Mouse (Mus musculus) urinary bladder, postnatal 10 days (tissue): ENCODE measurements around the gene Inpp5f.
"Not testable (repeated sequence)": the region's sequence is repeated elsewhere in the genome, so short reads cannot be mapped to it uniquely, and the experiment has no call there.

Experiments
- DNase-seq: peaks from one replicate; pipeline ENCODE4 v3.0.0; 2022; ENCODE audit warnings: low spot score

Inpp5f gene

GRCm38 (mm10) chr7:128664861-128665377 lies 53.8 kb downstream of the Inpp5f start:
- no peak for DNase-seq

- no peak for DNase-seq
These were observed 56.7 kb downstream of the Inpp5f start for GRCm38 (mm10) chr7:128667788-128668187.

- DNase-seq: no peak
These were observed 57.7 kb downstream of the Inpp5f start for GRCm38 (mm10) chr7:128668831-128669230.

GRCm38 (mm10) chr7:128671952-128672351 lies 60.8 kb downstream of the Inpp5f start:
- DNase-seq: no peak

- no peak for DNase-seq
These were observed 61.4 kb downstream of the Inpp5f start for GRCm38 (mm10) chr7:128672408-128673010.

GRCm38 (mm10) chr7:128678546-128678945 lies 67.4 kb downstream of the Inpp5f start:
- no peak for DNase-seq

- DNase-seq: no peak
These were observed 76.9 kb downstream of the Inpp5f start for GRCm38 (mm10) chr7:128687821-128688564.

- no peak for DNase-seq
These were observed 78.2 kb downstream of the Inpp5f start for GRCm38 (mm10) chr7:128689347-128689746.

- DNase-seq: peak; percentile 73
These were observed 78.9 kb downstream of the Inpp5f start for GRCm38 (mm10) chr7:128690070-128690469.

- no peak for DNase-seq
These were observed 79.7 kb downstream of the Inpp5f start for GRCm38 (mm10) chr7:128690796-128691195.

- no peak for DNase-seq
These were observed 81.0 kb downstream of the Inpp5f start for GRCm38 (mm10) chr7:128692163-128692562.

GRCm38 (mm10) chr7:128694848-128695247 lies 83.7 kb downstream of the Inpp5f start:
- no peak for DNase-seq

- not testable (repeated sequence) for DNase-seq
These were observed 88.8 kb downstream of the Inpp5f start for GRCm38 (mm10) chr7:128699959-128700358.

GRCm38 (mm10) chr7:128705735-128706134 lies 94.6 kb downstream of the Inpp5f start:
- DNase-seq: no peak

GRCm38 (mm10) chr7:128717991-128718390 lies 106.9 kb downstream of the Inpp5f start:
- no peak for DNase-seq

- no peak for DNase-seq
These were observed 113.6 kb downstream of the Inpp5f start for GRCm38 (mm10) chr7:128724761-128725160.

GRCm38 (mm10) chr7:128725189-128725588 lies 114.1 kb downstream of the Inpp5f start:
- no peak for DNase-seq

- no peak for DNase-seq
These were observed 115.9 kb downstream of the Inpp5f start for GRCm38 (mm10) chr7:128726999-128727398.

GRCm38 (mm10) chr7:128727701-128728100 lies 116.6 kb downstream of the Inpp5f start:
- DNase-seq: no peak

GRCm38 (mm10) chr7:128728738-128729137 lies 117.6 kb downstream of the Inpp5f start:
- no peak for DNase-seq

GRCm38 (mm10) chr7:128731585-128731984 lies 120.5 kb downstream of the Inpp5f start:
- DNase-seq: no peak

- no peak for DNase-seq
These were observed 126.9 kb downstream of the Inpp5f start for GRCm38 (mm10) chr7:128738041-128738440.

GRCm38 (mm10) chr7:128739116-128739461 lies 128.0 kb downstream of the Inpp5f start:
- DNase-seq: no peak
